Mouse (Mus musculus) testis, adult 2 months (tissue): ENCODE measurements around the gene Rtn2.

Experiments used
- CTCF ChIP-seq: fragments of 200-500 bp; IDR thresholded peaks from 2 replicates; pipeline ENCODE4 v1.5.1; 2012; ENCODE audit warnings: low read depth, mild to moderate bottlenecking, inconsistent platforms, low read length, moderate library complexity; ENCODE audit not compliant: control insufficient read depth, insufficient read depth, insufficient replicate concordance
- POLR2A ChIP-seq: fragments of 200-500 bp; IDR thresholded peaks from 2 replicates; pipeline ENCODE4 v1.6.1; 2012; ENCODE audit warnings: low read depth, mild to moderate bottlenecking, inconsistent platforms, low read length, moderate library complexity; ENCODE audit not compliant: control insufficient read depth

GRCm38 (mm10) chr7:19297034-19297433, 14.6 kb downstream of the Rtn2 start:
- no peak for TF ChIP-seq POLR2A
- TF ChIP-seq CTCF: no peak
